Mouse (Mus musculus): ENCODE data around the gene Sirt2.

DNA sequence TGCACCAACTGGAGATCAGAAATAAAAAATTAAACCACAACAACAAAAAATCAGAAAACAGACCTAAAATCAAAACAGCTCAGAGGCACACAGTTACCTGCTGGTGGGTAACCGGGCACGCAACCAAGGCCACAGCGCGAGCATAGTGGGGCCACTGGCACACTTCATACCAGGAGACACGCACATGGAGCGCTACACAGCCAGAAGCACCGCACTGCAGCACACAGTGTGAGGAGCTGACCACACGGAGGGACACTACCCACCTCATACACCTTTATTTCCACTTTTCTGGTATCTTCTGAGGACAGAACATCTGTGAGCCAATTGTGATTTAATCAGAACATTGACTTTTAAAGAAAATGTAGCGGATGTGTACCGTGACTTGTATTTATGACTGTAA is 50.4 kb downstream of the Sirt2 start:
- no peak for TF ChIP-seq CTCF (IDR thresholded peaks at IDR 0.05; ENCODE audit: control insufficient read depth, insufficient read depth, insufficient replicate concordance, low read depth, low read length)
- TF ChIP-seq POLR2A (IDR thresholded peaks at IDR 0.05; ENCODE audit: control insufficient read depth, low read depth, low read length): no peak

Data from testis, adult 2 months (tissue).